8 mouse cellular contexts compared by ENCODE assay signal in genomic region chr9:21593122-21593721, GRCm38 (mm10). TPM values are rescaled to one million over a fixed set of nuclear protein-coding genes. Genes with fewer than 3 reads are reported as not detected.
A peak's percentile ranks its signal among the peaks of the same experiment; 100 is the strongest.
DNase-seq lines count a peak whose midpoint lies in the region; ATAC-seq and TF ChIP-seq lines count a peak whose summit lies in the region.

No protein-coding gene starts in this region.

- TF ChIP-seq EP300 in CH12.LX (IDR thresholded peaks at IDR 0.05; ENCODE audit: low read length): no peak

- H3K9me3 ChIP-seq in CH12.LX (replicated peaks; ENCODE audit: low read length): no peaks in the 10 kb centered on the region
- no peaks in the 10 kb centered on the region for H3K9me3 ChIP-seq in forebrain, embryonic 11.5 days (ENCODE audit: control insufficient read depth, low read length)
- H3K9me3 ChIP-seq in hindbrain, embryonic 13.5 days: no peaks in the 10 kb centered on the region

- H3K4me3 ChIP-seq in CH12.LX (replicated peaks in 1 of 3; ENCODE audit: low read depth in 2 of 3, low read length in 2 of 3, poor library complexity in 1 of 3): peak overlapping the region; percentile 89 to 99 (median 97)
- peak overlapping the region; percentile 93 for H3K4me3 ChIP-seq in forebrain, embryonic 11.5 days (ENCODE audit: low read depth, low read length)
- H3K4me3 ChIP-seq in hindbrain, embryonic 13.5 days: peak overlapping the region; percentile 98

- H3K4me2 ChIP-seq in CH12.LX (ENCODE audit: insufficient read depth, low read depth, poor library complexity, severe bottlenecking): peak overlapping the region; percentile 80
- H3K4me2 ChIP-seq in forebrain, embryonic 11.5 days (ENCODE audit: low read depth, low read length, severe bottlenecking): peak overlapping the region; percentile 90
- H3K4me2 ChIP-seq in hindbrain, embryonic 13.5 days: peak overlapping the region; percentile 98

- 2% methylated on average over 67 of the region's 69 CpGs for WGBS in forebrain, embryonic 11.5 days
- 2% methylated on average over 68 of the region's 69 CpGs for WGBS in hindbrain, embryonic 13.5 days

- peak overlapping the region; percentile 39 for H3K27ac ChIP-seq in CH12.LX (ENCODE audit: insufficient read depth, low read depth)
- H3K27ac ChIP-seq in forebrain, embryonic 11.5 days (ENCODE audit: low read depth, low read length): peak overlapping the region; percentile 42; the same call in 1 of the 2 replicates
- H3K27ac ChIP-seq in hindbrain, embryonic 13.5 days: peak overlapping the region; percentile 92

- in situ Hi-C loops in CH12.LX (cut with MboI; ENCODE audit: low pct_ligation_motif_present, low pct_unique_long_range_greater_than_20kb, low sequenced_read_pairs): loop anchor here (5.0 kb wide), 1 partner anchor 46 kb away; the partner anchor contains the start of gene Carm1

- no peak for TF ChIP-seq POLR2A in CH12.LX (IDR thresholded peaks at IDR 0.05; ENCODE audit: low read depth, low read length)

- TF ChIP-seq RAD21 in CH12.LX (IDR thresholded peaks at IDR 0.05; ENCODE audit: low read depth, low read length): no peak

- H3K36me3 ChIP-seq in CH12.LX (replicated peaks in 1 of 2; ENCODE audit: control insufficient read depth in 1 of 2, insufficient read depth in 1 of 2, low read length in 1 of 2): peaks cover 19 to 51% of the 10 kb centered on the region in 2 experiments
- H3K36me3 ChIP-seq in forebrain, embryonic 11.5 days (ENCODE audit: control insufficient read depth, insufficient read depth, low read length): peaks cover 2% of the 10 kb centered on the region
- peaks cover 41% of the 10 kb centered on the region for H3K36me3 ChIP-seq in hindbrain, embryonic 13.5 days

- no peak for TF ChIP-seq CTCF in CH12.LX (conservative IDR thresholded peaks at IDR 0.05 in 1 of 2, IDR thresholded peaks at IDR 0.05 in 1 of 2; ENCODE audit: low read depth in 2 of 2, low read length in 2 of 2)

- intact Hi-C loops in left cerebral cortex, postnatal 25 days (cut with DNase I): loop anchor here (2.0 kb wide), 1 partner anchor 46 kb away; the partner anchor contains the start of gene Carm1

- H3K27me3 ChIP-seq in CH12.LX (replicated peaks): no peaks in the 10 kb centered on the region
- H3K27me3 ChIP-seq in forebrain, embryonic 11.5 days (ENCODE audit: control insufficient read depth, insufficient read depth, low read length): no peaks in the 10 kb centered on the region
- no peaks in the 10 kb centered on the region for H3K27me3 ChIP-seq in hindbrain, embryonic 13.5 days

- peaks cover 18% of the 10 kb centered on the region for H3K79me2 ChIP-seq in CH12.LX (replicated peaks; ENCODE audit: control insufficient read depth, extremely low read depth, insufficient read depth, poor library complexity, severe bottlenecking)

- H3K4me1 ChIP-seq in CH12.LX (ENCODE audit: control insufficient read depth in 1 of 2, insufficient read depth in 2 of 2): peaks cover 12 to 61% of the 10 kb centered on the region in 2 experiments
- H3K4me1 ChIP-seq in forebrain, embryonic 11.5 days (replicated peaks; ENCODE audit: control insufficient read depth, insufficient read depth, low read length): peaks cover 10% of the 10 kb centered on the region; the same call in 1 of the 2 replicates
- peaks cover 39% of the 10 kb centered on the region for H3K4me1 ChIP-seq in hindbrain, embryonic 13.5 days (replicated peaks)

- DNase-seq in CH12.LX (ENCODE audit: extremely low read depth): no peak
- DNase-seq in adrenal gland, adult (ENCODE audit: inconsistent age in 2 of 2, low spot score in 1 of 2): peak; percentile 77 to 92
- DNase-seq in forebrain, embryonic 11.5 days (ENCODE audit: low spot score): peak; percentile 67
- DNase-seq in left cerebral cortex, postnatal 25 days (ENCODE audit: low spot score in 2 of 2): peak; percentile 77 to 81
- DNase-seq in spleen, adult 12 weeks (ENCODE audit: low spot score): peak; percentile 21

- H3K9ac ChIP-seq in CH12.LX (ENCODE audit: insufficient read depth, low read depth): peak overlapping the region; percentile 68
- H3K9ac ChIP-seq in forebrain, embryonic 11.5 days (ENCODE audit: low read length): peak overlapping the region; percentile 88
- H3K9ac ChIP-seq in hindbrain, embryonic 13.5 days: peak overlapping the region; percentile 95

- dilution Hi-C loops in CH12.LX (cut with MboI; ENCODE audit: extremely low pct_ligation_motif_present, extremely low pct_unique_long_range_greater_than_20kb, low sequenced_read_pairs): no loop called here

- ATAC-seq in forebrain, embryonic 11.5 days (replicated peaks; ENCODE audit: low FRiP score): no peak; the same call in 1 of the 2 replicates
- peak; percentile 63 for ATAC-seq in hindbrain, embryonic 13.5 days (ENCODE audit: low FRiP score)
- peak; percentile 56 for ATAC-seq in megakaryocyte, adult 5-6 weeks (ENCODE audit: poor library complexity, severe bottlenecking)
- ATAC-seq in monocyte, adult 5-6 weeks (replicated peaks; ENCODE audit: insufficient number of reproducible peaks, low FRiP score, low TSS enrichment, poor library complexity, severe bottlenecking): no peak

TF ChIP-seq in CH12.LX, 34 proteins besides CTCF, POLR2A, EP300 and RAD21:
- TF ChIP-seq MAFK (IDR thresholded peaks at IDR 0.05; ENCODE audit: insufficient replicate concordance, low read length): no peak
- peak; percentile 78 for TF ChIP-seq UBTF (IDR thresholded peaks at IDR 0.05; ENCODE audit: low read depth, low read length)
- TF ChIP-seq GABPA (IDR thresholded peaks at IDR 0.05; ENCODE audit: insufficient replicate concordance, low read depth, low read length): no peak
- TF ChIP-seq RCOR1 (conservative IDR thresholded peaks at IDR 0.05; ENCODE audit: low read depth, low read length): no peak

RNA-seq across cellular contexts. Expression of gene Yipf2, which starts 0.6 kb away (rescaled TPM):
- 13.6 and 17.5 TPM in 2 replicates for total RNA-seq in CH12.LX (2012; rRNA removed)
- total RNA-seq in CH12.LX (2014; rRNA removed): 13.1 and 16.6 TPM in 2 replicates
- 17.0 and 21.2 TPM in 2 replicates for polyA plus RNA-seq in CH12.LX (2012; ENCODE audit: insufficient read length, low read depth)
- 15.5 and 16.0 TPM in 2 replicates for polyA plus RNA-seq in forebrain, embryonic 11.5 days (2014; fragmentation: Nextera tagmentation; extraction: Ambion mirVana)
- 25.7 and 27.7 TPM in 2 replicates for polyA plus RNA-seq in hindbrain, embryonic 13.5 days (2015; fragmentation: Nextera tagmentation; extraction: Ambion mirVana)
- total RNA-seq in left cerebral cortex, postnatal 25 days (2021): 10 to 100 TPM; 18.1 to 19.4 TPM
- 5.2 and 5.4 TPM in 2 replicates for total RNA-seq in megakaryocyte, adult 5-6 weeks (2015)
- total RNA-seq in megakaryocyte, adult 5-6 weeks (2017): 5.9 and 8.7 TPM in 2 replicates
- total RNA-seq in monocyte, adult 5-6 weeks (2017): 9.4 to 12.1 TPM (median 10.3 TPM) in 3 replicates

RNA-seq across cellular contexts. Expression of gene Timm29, which starts 0.7 kb away (rescaled TPM):
- total RNA-seq in CH12.LX (2012; rRNA removed) (12.0 and 16.0 TPM in 2 replicates), CH12.LX (2014; rRNA removed) (19.1 and 19.5 TPM in 2 replicates)
- 29.6 and 34.6 TPM in 2 replicates for polyA plus RNA-seq in CH12.LX (2012; ENCODE audit: insufficient read length, low read depth)
- 51.0 and 57.5 TPM in 2 replicates for polyA plus RNA-seq in forebrain, embryonic 11.5 days (2014; fragmentation: Nextera tagmentation; extraction: Ambion mirVana)
- 53.5 and 55.0 TPM in 2 replicates for polyA plus RNA-seq in hindbrain, embryonic 13.5 days (2015; fragmentation: Nextera tagmentation; extraction: Ambion mirVana)
- 10 to 100 TPM; 45.5 to 48.2 TPM for total RNA-seq in left cerebral cortex, postnatal 25 days (2021)
- 20.5 and 22.2 TPM in 2 replicates for total RNA-seq in megakaryocyte, adult 5-6 weeks (2015)
- 21.3 and 22.3 TPM in 2 replicates for total RNA-seq in megakaryocyte, adult 5-6 weeks (2017)
- 21.2 to 32.4 TPM (median 25.6 TPM) in 3 replicates for total RNA-seq in monocyte, adult 5-6 weeks (2017)

RNA-seq across cellular contexts. Expression of gene Smarca4, which starts 22.7 kb away (rescaled TPM):
- total RNA-seq in CH12.LX (2012; rRNA removed) (74.3 and 78.9 TPM in 2 replicates), CH12.LX (2014; rRNA removed) (30.7 and 33.8 TPM in 2 replicates)
- 76.1 and 86.2 TPM in 2 replicates for polyA plus RNA-seq in CH12.LX (2012; ENCODE audit: insufficient read length, low read depth)
- polyA plus RNA-seq in forebrain, embryonic 11.5 days (2014; fragmentation: Nextera tagmentation; extraction: Ambion mirVana): 191 and 197 TPM in 2 replicates
- 156 and 158 TPM in 2 replicates for polyA plus RNA-seq in hindbrain, embryonic 13.5 days (2015; fragmentation: Nextera tagmentation; extraction: Ambion mirVana)
- total RNA-seq in left cerebral cortex, postnatal 25 days (2021): 100 to 1,000 TPM; 117 to 118 TPM
- 41.7 and 43.5 TPM in 2 replicates for total RNA-seq in megakaryocyte, adult 5-6 weeks (2015)
- 46.0 and 56.5 TPM in 2 replicates for total RNA-seq in megakaryocyte, adult 5-6 weeks (2017)
- 46.9 to 71.7 TPM (median 48.3 TPM) in 3 replicates for total RNA-seq in monocyte, adult 5-6 weeks (2017)

RNA-seq across cellular contexts. Expression of gene Carm1, which starts 46.5 kb away (rescaled TPM):
- total RNA-seq in CH12.LX (2012; rRNA removed): 42.2 and 46.7 TPM in 2 replicates
- total RNA-seq in CH12.LX (2014; rRNA removed): 19.1 and 21.5 TPM in 2 replicates
- polyA plus RNA-seq in CH12.LX (2012; ENCODE audit: insufficient read length, low read depth): 98.5 and 111 TPM in 2 replicates
- 78.0 and 93.0 TPM in 2 replicates for polyA plus RNA-seq in forebrain, embryonic 11.5 days (2014; fragmentation: Nextera tagmentation; extraction: Ambion mirVana)
- 29.4 and 29.9 TPM in 2 replicates for polyA plus RNA-seq in hindbrain, embryonic 13.5 days (2015; fragmentation: Nextera tagmentation; extraction: Ambion mirVana)
- total RNA-seq in left cerebral cortex, postnatal 25 days (2021): 10 to 100 TPM; 70.8 to 74.0 TPM
- total RNA-seq in megakaryocyte, adult 5-6 weeks (2015): 19.1 and 26.3 TPM in 2 replicates
- total RNA-seq in megakaryocyte, adult 5-6 weeks (2017): 8.5 and 14.1 TPM in 2 replicates
- total RNA-seq in monocyte, adult 5-6 weeks (2017): 13.5 to 23.0 TPM (median 17.2 TPM) in 3 replicates

Comparison
In these comparisons a context has a peak if more than half of its experiments do, and no peak if none do; other contexts are left out.
1. H3K27ac ChIP-seq: peak in every context shown above with its lines; median percentile 92 in hindbrain, embryonic 13.5 days; 42 in forebrain, embryonic 11.5 days; 39 in CH12.LX.
2. ATAC-seq: peak in hindbrain, embryonic 13.5 days (single experiment) and megakaryocyte, adult 5-6 weeks (single experiment); none in forebrain, embryonic 11.5 days (single experiment) and monocyte, adult 5-6 weeks (single experiment).
3. Peak in every context shown above with its lines, with median percentiles within 50 percentile points of each other: H3K4me2 ChIP-seq, H3K4me3 ChIP-seq and H3K9ac ChIP-seq.